Mouse (Mus musculus): Measurements from ENCODE around the gene Cpne4.

The Cpne4 gene

DNA sequence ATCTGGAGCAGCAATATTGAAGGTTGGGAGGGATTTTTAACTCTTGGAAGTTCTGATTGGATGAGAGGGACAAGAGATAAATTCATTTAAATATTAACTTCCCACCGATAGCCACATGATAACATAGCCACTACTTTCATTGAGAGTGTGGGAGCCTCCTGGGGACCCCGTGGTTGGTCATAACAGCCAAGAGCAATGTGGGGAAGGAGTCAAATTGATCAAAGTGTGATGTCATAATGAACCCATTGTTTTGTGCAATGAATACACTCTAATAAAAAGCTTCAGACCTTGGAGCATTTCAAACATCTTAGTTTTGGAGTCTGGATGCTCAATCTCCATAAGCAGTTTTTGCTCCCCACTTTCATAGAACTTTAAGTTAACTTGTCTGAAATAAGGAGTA is at the start of gene Cpne4:
TSS of gene Cpne4 (plus strand) at position 301 of the 400 bp plus-strand sequence.
- no peak for DNase-seq (ENCODE audit: low spot score)

DNA sequence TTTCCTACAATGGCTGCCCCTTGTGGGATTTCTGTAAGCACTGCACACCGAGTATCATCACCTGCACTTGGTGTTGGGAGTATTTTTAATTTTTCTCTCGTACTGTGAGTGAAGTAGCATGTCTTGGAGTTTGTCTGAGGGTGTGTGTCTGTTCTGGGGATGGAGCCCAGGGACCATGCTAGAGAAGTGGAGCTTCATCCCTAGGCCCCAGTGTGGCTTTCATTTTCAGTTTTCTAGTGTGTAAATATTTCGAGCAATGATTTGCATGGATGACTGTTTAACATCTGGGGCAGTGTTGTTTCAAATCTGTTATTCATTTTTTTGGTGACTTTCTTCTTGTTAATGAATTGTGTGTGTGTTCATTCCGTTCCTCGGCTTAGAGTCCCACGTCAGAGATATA is 31.9 kb upstream of the Cpne4 start:
- no peak for DNase-seq (ENCODE audit: low spot score)

DNA sequence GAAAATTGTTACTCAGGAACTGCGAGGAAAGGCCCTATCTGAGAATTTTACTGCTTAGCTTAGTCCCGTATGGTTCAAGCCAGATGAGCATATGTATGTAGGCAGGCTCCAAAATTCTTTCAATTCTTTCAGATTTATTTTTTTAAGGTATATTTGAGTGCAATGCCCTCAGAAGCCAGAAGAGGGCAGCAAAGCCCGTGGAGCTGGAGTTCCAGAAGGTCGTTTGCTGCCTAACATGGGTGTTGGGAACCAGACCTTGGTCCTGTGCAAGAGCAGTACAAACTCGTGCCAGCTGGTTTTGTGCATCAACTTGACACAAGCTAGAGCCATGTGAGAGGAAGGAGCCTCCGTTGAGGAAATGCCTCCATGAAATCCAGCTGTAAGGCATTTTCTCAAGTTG is 11.6 kb upstream of the Cpne4 start:
- DNase-seq (ENCODE audit: low spot score): no peak

DNA sequence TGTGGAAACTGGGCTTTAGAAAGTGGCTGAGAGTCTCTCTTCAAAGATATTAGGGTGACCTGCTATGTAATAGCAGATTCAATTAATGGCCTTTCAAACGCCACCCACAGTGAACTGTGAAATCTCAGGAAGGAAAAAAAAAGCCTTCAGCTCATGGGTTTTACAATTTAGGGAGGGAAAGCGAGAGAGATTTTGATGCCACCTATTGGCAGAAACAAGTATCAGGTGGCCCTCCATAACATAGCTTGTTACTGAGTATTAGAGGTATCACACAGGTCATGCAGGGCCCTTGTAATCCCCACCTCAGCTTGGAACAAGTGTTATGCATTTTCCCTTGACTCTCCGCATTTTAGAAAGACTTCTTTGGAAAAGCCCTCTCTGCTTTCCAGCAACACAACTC is 18.7 kb downstream of the Cpne4 start:
- no peak for DNase-seq (ENCODE audit: low spot score)

DNA sequence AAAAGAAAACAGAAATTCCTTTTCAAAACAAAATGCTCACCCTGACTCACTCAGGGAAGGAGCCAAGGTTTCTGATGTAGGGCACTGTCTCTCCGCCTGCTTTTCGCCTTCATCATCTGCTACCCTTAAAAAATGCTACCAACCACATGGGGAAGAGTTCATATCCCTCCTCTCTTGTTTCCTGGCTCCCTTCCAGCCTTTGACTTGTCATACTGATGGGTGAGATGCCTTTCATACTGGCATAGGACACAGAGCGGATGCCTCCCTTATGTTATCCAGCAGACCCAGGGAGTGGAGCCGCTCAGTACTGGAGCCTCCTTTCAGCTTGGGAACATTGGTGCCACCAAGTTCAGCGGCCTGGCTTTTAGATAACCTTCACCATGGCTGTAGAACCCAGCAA is 19.4 kb downstream of the Cpne4 start:
- no peak for DNase-seq (ENCODE audit: low spot score)

DNA sequence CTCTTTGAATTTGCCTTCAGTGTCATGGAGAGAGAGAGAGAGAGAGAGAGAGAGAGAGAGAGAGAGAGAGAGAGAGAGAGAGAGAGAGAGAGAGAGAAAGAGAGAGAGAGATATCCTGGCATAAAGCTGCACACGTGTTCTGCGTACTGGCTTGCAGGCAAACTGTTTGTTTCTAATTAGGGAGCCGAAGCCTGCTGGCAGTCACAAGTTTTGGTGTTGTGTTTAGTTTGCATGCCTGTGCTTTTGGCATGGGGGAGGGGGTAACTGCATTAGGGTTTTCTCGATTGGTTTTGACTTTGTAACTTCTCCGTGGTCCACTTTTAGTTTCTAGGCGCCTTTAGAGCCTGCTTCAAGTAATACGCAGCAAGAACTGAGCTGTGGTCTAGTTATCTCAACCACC is 20.0 kb downstream of the Cpne4 start:
- DNase-seq (ENCODE audit: low spot score): no peak

DNA sequence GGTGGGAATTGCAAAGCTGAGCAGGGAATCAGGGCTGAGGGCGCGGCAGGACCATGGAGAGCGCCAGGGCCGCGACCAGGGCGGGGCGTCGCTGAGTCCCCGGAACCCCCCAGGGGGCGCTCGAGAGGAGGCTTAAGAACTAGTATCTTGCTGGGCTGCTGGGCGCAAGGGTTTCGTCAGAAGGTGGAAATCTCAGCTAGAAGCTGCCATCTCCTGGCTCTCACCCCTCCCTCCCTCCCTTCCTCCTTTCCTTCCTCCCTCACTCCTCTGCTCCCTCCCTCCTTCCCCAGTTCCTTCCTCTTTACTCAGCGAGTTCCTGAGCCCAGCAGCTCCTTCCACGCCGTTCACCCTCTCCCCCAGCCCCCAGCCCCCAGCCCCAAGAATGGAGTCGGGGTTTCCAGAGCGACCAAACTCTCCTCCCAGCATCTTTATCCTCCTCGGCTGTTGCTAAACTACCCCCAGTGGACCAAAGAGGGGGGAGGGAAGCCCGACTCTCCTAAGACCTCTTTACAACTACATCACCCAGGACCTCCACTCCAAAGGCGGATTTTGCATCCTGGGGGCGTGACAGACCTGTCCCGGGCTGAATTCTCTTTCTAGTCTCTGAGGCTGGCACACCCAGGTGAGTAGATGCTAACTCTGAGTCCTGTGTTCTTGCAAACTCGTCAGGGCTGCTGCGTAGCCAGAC is 22.5 kb downstream of the Cpne4 start:
- peak; percentile 94 for DNase-seq (ENCODE audit: low spot score)

DNA sequence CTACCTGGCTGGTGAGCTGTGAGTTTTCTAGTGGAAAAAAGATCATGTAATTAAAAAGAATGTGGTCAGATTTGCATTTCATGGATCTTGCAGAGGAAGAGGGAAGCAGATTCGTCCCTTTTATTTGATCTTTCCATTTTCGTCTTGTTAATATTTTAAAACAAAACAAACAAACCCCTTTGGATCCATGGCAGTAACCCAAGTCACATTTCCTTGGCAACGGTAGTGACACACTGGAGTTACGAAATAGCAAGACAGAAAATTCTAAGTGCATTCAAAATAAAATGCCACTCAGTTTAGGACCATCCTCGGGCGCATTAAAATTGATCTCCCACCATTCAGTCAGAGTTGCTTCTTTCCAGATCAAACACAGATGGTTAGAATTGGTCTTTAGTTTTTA is 25.8 kb downstream of the Cpne4 start:
- no peak for DNase-seq (ENCODE audit: low spot score)

DNA sequence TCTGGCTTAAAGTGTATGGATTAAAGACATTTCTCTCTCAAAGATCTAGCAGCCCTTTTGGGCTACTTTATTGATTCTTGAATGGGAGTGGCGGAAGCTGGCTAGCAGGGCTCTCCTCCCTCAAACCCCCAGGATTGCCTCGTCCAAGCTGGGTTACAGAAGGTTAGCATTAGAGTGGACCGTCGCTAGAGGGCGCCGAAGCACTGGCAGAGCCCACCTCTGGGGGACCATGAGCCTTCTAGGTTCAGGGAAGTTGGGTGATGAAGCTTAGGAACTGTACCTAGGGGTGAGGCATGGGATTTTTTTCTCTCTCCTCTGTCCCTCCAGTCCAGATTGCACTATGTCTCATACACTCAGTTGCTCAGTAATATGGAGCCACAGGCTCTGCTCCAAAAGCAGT is 27.4 kb downstream of the Cpne4 start:
- DNase-seq (ENCODE audit: low spot score): peak; percentile 83

DNA sequence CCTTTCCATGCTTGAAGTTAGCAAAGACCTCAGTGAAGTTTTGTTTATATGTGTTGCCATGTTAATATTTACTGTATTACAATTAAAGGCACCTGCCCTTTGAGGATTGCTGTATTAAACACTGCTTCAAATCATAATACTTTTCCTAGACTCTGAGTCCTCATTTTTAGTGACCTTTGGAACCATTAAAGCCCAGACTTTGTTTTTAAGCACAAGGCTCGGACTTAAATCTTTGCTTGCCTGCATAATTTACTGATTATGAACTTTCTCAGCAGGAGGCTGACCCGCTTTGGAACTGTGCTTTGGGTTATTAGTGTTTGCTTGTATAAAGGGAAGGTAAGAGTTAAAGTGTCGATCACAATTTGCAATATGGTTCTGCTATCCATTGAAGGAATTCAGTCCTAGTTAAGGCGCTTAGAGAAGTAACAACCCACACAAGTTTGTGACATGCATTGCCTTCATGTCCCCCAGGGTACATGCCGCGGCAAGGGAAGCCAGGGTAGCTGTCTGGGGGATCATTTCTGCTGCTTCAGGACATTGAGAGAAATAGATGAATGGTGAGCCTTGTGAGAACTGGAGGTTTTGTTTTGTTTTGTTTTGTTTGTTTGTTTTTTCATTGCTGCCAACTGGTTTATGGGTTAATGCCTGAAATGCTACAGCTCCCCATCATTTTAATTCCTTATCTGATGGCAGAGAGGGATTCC is 35.0 kb downstream of the Cpne4 start:
- DNase-seq (ENCODE audit: low spot score): no peak

DNA sequence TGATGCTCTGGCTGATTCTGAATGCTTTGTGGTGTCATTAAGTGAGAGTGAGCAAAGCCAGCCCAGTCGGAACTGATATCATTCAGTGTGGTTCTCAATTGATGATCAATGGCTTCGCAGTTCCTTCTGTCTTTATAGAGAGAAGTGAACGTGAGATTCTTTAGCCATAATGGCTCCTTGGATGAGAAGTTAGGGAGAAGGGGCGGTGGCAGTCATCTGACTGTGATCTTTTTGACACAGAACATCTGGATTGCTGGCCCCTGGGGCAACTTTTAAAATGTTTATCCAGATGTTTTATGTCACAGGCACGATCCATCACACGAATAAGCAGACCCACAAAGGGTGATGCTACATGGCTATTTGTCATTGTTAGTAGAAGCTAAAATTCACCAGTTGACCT is 35.6 kb downstream of the Cpne4 start:
- no peak for DNase-seq (ENCODE audit: low spot score)

DNA sequence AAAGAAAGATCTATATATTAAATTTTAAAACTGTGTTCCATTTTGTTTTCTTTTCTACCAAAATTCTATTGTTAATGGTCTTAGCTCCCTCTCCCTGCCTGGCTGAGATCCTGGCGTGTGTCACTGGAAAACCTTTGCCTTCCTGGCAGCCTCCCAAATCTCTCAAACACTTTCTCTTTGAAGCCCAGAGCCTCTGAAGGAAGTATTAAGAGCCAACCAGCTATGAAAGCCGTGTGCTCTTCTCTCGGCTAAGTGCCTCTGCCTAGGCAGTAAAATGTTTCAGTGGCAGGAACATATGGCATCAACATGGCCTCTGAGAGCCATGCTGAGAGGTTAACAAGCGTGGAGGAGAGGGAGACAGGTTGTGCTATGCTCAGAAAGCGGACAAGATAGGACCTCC is 47.5 kb downstream of the Cpne4 start:
- no peak for DNase-seq (ENCODE audit: low spot score)

DNA sequence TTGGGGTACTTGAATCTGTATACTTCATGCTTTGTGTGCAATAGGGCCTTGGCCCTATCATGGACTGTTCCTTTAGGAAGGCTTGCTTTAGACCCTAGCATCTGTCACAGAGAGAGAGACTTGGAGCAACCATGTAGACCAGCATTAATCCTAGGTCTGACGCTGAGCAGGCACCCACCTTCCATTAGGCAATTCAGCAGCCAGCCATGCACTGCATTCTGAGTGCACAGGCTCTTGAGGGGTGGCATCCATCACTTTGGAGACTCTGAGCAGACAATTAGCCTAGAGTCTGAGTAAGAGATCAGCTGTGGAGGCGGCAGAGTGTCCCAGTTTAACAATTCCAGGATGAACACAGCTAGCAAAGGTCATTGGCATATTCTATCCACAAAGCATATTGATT is 47.9 kb downstream of the Cpne4 start:
- no peak for DNase-seq (ENCODE audit: low spot score)

DNA sequence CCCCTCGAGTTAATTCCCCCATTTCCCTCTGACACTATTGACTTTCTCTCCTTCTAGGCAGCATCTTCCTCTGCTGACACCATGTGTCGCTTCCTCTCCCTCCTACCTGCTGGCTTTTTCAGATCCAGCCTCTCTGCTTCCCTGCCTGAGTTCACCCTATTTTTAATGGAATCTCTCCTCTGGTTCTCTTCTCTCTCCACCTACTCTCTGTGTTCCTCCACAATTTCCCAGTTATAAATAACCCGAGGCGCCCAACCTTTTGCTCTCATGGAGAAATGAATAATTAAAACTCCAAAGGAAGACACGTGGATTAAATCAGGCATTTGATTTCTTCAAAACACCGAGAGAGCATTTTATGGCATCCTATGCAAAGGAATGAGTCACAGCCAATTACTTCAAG is 65.4 kb downstream of the Cpne4 start:
- no peak for DNase-seq (ENCODE audit: low spot score)

DNA sequence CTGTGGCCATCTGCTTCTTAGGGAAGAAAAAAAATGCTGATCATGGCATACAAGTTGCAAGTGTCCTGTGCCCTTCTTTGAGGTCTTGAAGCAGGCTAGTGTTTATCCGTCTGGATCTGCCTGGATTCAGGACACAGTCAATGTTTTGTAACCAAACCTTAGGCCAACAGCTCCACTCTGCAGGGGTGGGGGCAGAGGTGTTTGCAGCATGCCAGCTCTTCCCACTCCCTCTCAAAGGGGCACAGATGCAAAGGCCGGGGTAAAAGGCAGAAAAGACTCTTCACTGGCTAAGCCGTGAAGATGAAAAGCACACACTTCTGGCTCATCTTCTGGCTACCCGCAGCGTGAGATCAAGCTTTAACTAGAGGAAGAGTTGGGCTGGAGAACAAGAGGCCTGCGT is 69.6 kb downstream of the Cpne4 start:
- DNase-seq (ENCODE audit: low spot score): no peak

DNA sequence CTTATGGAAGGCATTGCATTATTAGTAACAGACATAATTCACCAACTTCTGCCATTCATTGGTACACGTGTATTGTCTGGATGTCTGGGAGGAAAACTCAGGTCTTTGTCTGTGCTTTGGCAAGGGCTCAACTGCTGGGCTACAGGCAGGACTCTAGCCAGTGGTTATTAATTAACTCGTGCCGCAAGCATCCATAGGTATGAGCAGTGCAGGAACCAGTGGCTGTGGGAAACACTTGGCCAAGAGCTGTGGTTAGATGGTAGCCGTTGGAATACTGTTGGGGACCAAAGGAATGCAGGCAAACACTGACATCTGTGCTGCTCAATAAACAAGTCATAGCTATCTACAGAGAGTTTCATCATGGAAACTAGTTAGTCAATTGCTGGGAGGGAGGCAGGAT is 76.5 kb downstream of the Cpne4 start:
- no peak for DNase-seq (ENCODE audit: low spot score)

DNA sequence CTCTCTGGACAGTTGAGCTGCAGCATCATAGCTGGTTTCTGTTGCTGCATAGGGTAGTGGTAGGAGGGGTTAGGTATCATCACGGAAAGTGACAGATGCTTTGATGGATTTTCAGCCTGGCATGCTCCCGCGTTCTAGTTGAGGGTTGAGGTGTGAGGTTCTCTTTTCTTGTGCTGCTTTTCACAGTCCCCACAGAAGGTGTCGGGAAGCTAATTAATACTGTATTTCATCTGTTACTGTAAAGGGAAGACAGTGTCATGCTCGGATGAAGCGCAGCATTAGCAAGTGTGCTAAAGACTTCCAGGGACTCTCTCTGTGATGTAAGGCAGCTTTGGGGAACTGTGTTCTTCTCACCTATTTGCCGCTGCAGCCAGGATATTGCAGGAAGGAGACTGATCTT is 80.7 kb downstream of the Cpne4 start:
- DNase-seq (ENCODE audit: low spot score): no peak

DNA sequence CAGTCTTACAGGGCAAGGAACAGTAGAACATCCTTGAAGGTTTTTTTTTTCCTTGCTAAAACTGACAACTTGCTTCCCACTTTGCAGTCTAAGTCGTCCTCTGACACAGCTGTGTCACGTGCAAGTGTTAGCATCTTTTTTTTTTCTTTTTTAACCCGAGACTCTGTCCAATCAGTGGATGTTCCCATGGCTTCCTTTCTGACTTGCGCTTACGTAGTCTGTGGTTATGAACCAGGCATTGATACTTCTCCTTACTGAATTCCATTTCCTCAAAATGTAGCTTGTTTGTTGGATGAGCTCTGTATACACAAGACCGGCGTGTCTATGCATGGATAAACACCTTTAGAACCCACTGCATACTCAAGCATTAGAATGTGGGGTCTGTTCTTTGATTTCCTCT is 82.2 kb downstream of the Cpne4 start:
- no peak for DNase-seq (ENCODE audit: low spot score)

DNA sequence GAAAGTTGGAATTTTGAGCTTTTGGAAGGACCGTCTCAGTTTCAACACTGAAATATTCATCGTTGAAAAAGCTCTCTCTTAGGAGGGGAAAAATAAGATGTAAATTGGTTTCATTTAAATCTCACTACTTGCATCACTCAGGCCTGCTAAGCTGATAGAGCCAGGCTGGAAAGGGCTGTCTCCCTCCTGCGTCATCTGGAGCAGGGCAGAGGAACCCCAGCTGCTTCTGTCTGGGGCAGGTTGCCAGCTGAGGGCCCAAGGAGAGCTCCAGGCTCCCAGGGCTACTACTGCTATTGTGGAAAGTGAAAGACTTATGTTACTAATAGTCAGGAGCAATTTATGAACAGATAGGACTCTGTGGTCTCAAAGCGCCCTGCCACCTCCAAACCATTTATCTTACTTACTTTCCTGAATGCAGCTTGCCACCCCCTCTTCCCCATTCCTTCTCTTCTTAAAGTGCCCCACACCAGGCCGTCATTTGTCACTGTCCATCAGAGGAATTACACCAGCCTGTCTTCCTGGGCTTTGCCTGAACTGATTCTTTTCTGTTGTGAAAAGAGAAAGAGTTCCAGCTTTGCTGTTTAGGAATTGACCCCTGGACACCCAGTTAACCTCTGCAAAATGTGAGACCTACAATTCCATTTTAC is 99.4 kb downstream of the Cpne4 start:
- peak; percentile 40 for DNase-seq (ENCODE audit: low spot score)

DNA sequence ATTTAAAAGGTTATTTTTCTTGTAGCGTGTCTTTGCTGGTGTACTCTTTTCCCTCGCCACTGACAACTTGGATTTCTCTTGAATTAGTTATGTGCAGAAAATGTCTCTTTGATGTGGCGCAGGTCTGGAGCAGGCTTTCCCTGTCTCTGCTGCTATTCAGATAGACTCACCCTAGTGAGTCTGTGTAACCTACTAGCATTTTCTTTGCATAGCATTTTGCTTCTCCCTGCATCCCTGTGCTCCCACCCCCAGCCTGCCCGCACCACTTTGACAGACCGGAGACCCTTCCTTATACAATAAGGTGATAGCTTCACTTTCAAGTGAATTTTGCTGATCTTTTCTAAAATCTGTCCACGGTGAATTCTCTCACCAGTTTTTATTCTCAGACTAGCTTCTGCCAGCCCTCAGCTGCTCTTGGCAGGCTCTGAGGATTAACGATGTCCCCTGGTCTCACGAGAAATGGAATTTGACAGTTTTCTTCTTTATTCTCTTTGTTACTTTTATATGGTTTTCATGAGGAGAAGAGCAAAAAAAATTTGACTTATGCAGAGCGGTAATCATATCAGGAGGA is 105.7 kb downstream of the Cpne4 start:
- no peak for DNase-seq (ENCODE audit: low spot score)

DNA sequence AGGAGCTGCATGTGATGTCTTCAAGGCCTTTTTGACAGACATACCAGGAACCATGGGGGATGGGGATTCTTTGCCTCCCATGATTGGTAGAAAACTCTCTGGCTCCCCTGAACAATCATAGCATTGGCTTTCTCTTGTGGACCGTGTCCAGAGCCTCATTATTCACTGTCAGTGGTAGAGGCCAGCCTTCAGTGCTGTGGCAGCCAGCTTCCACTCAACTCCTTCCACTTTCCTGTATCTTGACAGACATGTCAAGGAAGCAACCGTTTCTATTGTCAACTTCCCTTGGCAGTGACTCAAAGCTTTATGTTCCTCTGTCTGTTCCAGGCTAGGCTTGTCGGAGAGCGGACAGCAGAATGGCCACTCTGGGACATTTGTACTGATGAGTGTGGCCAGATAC is 112.7 kb downstream of the Cpne4 start:
- DNase-seq (ENCODE audit: low spot score): no peak

DNA sequence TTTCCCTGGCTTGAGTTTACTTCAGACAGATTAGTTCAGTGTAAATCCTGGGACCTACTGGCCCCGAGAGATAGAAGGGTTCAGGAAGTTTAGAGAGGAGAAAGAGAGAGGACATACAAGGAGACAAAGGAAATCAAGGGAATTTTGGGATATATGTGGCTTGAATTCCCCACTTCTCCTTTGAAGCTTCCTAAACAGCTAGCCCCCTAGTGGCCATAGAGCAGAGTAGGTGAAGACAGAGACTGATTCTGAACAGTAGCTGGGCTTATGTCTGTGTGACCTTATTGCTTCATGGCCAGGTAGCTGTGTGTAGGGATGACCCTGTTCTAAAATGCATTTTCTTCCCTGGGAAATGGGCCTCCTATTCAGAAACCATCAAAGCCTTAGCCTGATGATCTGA is 129.6 kb downstream of the Cpne4 start:
- no peak for DNase-seq (ENCODE audit: low spot score)

DNA sequence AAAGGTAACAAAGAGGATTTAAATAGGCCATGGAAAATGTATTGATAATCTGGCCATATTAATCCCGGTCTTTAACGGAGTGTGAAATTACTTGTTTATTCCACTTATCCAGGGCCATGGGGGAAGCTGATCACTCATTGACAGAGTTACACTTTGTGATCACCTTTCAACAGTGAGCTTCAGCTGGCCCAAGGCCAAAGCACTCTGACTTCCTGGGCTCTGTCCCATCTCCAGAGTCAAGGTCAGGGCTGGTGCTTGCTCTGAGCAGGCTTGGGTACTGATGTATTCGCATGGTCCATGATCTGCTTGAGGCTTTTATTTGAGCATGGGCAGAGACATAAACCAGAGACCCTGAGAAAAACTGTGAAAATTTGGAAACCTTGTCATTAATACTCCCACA is 131.5 kb downstream of the Cpne4 start:
- DNase-seq (ENCODE audit: low spot score): peak; percentile 43
